ENCODE assay signal across 15 mouse cellular contexts in genomic region chr13:119641145-119641544, GRCm38 (mm10). TPM values are rescaled to one million over a fixed set of nuclear protein-coding genes. Genes with fewer than 3 reads are reported as not detected.
"Had no signal": no experiment of that assay in that cellular context is flagged by ENCODE, and none has a peak within 500 bp of the region (broad histone marks: within the 10 kb centered on the region; RNA-seq: fewer than 3 reads in every experiment).

No protein-coding gene starts in this region.

- H3K4me1 ChIP-seq: kidney, embryonic 15.5 days; liver, embryonic 13.5 days; neural tube, embryonic 12.5 days; neural tube, embryonic 15.5 days had no signal

- DNase-seq: layer of hippocampus, postnatal 36 days; liver, embryonic 13.5 days; lung, adult 2 months; right cerebral cortex, adult 18-20 months; right cerebral cortex, postnatal 14 days; right cerebral cortex, postnatal 4 days had no signal

- H3K27ac ChIP-seq: kidney, embryonic 15.5 days; left cerebral cortex, adult 2 months; liver, embryonic 13.5 days; macrophage; neural tube, embryonic 12.5 days; neural tube, embryonic 15.5 days; stomach, postnatal 0 days had no signal

- H3K4me2 ChIP-seq: kidney, embryonic 15.5 days; liver, embryonic 13.5 days; neural tube, embryonic 12.5 days; neural tube, embryonic 15.5 days had no signal

- H3K4me3 ChIP-seq: kidney, embryonic 15.5 days; left cerebral cortex, adult 2 months; liver, embryonic 13.5 days; neural tube, embryonic 12.5 days; neural tube, embryonic 15.5 days had no signal

- H3K9me3 ChIP-seq: kidney, embryonic 15.5 days; liver, embryonic 13.5 days; neural tube, embryonic 12.5 days; neural tube, embryonic 15.5 days had no signal

- H3K9ac ChIP-seq: kidney, embryonic 15.5 days; liver, embryonic 13.5 days; neural tube, embryonic 12.5 days; neural tube, embryonic 15.5 days had no signal

- H3K27me3 ChIP-seq: liver, embryonic 13.5 days; neural tube, embryonic 12.5 days; neural tube, embryonic 15.5 days had no signal

- H3K36me3 ChIP-seq: kidney, embryonic 15.5 days; liver, embryonic 13.5 days; neural tube, embryonic 12.5 days; neural tube, embryonic 15.5 days had no signal

RNA-seq across cellular contexts. Expression of gene Ccl28, which starts 17.5 kb away (rescaled TPM):
- total RNA-seq: megakaryocyte, adult 5-6 weeks had no signal
- polyA plus RNA-seq: liver, adult 2 months; liver, embryonic 13.5 days; liver, embryonic 16.5 days; macrophage had no signal
